Mouse (Mus musculus) limb, embryonic 14.5 days (tissue): ENCODE measurements around the gene D2hgdh. TPM values are rescaled to one million over a fixed set of nuclear protein-coding genes. Genes with fewer than 3 reads are reported as not detected.
A peak's percentile ranks its signal among the peaks of the same experiment; 100 is the strongest.

Experiments used
- ATAC-seq: fragments of 200-750 bp; cut with Nextera tagmentation; 2 replicates; pipeline ENCODE4 v1.8.0; 2017; ENCODE audit warnings: low read depth, moderate number of reproducible peaks, moderate TSS enrichment; ENCODE audit not compliant: low FRiP score
- DNase-seq: peaks from one replicate; pipeline ENCODE4 v3.0.0-alpha.2; 2015; ENCODE audit warnings: low spot score
- H3K27ac ChIP-seq: fragments of 300-500 bp; sonication (generic); replicated peaks from 2 replicates; pipeline ENCODE4 v1.5.1; 2014; ENCODE audit warnings: low read depth, mild to moderate bottlenecking, low read length, moderate library complexity, mixed read lengths
- H3K27me3 ChIP-seq: fragments of 300-500 bp; sonication (generic); 2 replicates; pipeline ENCODE4 v1.6.1; 2014; ENCODE audit warnings: low read length, mixed read lengths; ENCODE audit not compliant: control insufficient read depth, insufficient read depth
- H3K36me3 ChIP-seq: fragments of 300-500 bp; sonication (generic); 2 replicates; pipeline ENCODE4 v1.6.1; 2014; ENCODE audit warnings: mild to moderate bottlenecking, low read length, moderate library complexity, mixed read lengths; ENCODE audit not compliant: control insufficient read depth, insufficient read depth
- H3K4me1 ChIP-seq: fragments of 300-500 bp; sonication (generic); 2 replicates; pipeline ENCODE4 v1.6.1; 2014; ENCODE audit warnings: antibody characterized with exemption, low read length, mixed read lengths; ENCODE audit not compliant: control insufficient read depth, insufficient read depth
- H3K4me2 ChIP-seq: fragments of 300-500 bp; sonication (generic); replicated peaks from 2 replicates; pipeline ENCODE4 v1.6.1; 2014; ENCODE audit warnings: low read depth, mild to moderate bottlenecking, low read length, moderate library complexity; ENCODE audit not compliant: severe bottlenecking
- H3K4me3 ChIP-seq: fragments of 300-500 bp; sonication (generic); replicated peaks from 2 replicates; pipeline ENCODE4 v1.5.1; 2014; ENCODE audit warnings: low read length
- H3K9ac ChIP-seq: fragments of 300-500 bp; sonication (generic); 2 replicates; pipeline ENCODE4 v1.6.1; 2014; ENCODE audit warnings: mild to moderate bottlenecking, low read depth, low read length, moderate library complexity; ENCODE audit not compliant: severe bottlenecking
- H3K9me3 ChIP-seq: fragments of 300-500 bp; sonication (generic); 2 replicates; pipeline ENCODE4 v1.6.1; 2016; ENCODE audit warnings: low read length; ENCODE audit not compliant: control insufficient read depth
- POLR2A ChIP-seq: fragments of 200-500 bp; IDR thresholded peaks from 2 replicates; pipeline ENCODE4 v1.8.0; 2012; ENCODE audit warnings: inconsistent platforms, mild to moderate bottlenecking, moderate library complexity, borderline replicate concordance; ENCODE audit not compliant: insufficient read depth, insufficient read length; ENCODE audit errors: extremely low read depth
- WGBS: fragments of 180-500 bp; shearing (Covaris S2); extraction: QIAGEN DNeasy Blood & Tissue Kit; methylation state at CpG from one replicate; pipeline ENCODE4 v1.1.7; 2014; 5-methylcytosine and 5-hydroxymethylcytosine counted together
- polyA plus RNA-seq, 2 experiments: library from polyadenylated mRNA; depleted of rRNA in 1 of 2; stranded (reverse) in 1 of 2; unstranded in 1 of 2; fragments of >200 nt; fragmentation: Nextera tagmentation in 1 of 2; extraction: Ambion mirVana in 1 of 2; gene quantifications; 2 replicates each; pipeline versions ENCODE4 v1.2.1 to v1.2.3; 2012 to 2014

The D2hgdh gene
- polyA plus RNA-seq, 2 experiments, result 13.2 to 25.1 TPM

- WGBS, result 75% methylated on average over 21 of the region's 21 CpGs
- ATAC-seq, result no peak
Measured at GRCm38 (mm10) chr1:93800670-93801503, 23.8 kb upstream of the D2hgdh start.

GRCm38 (mm10) chr1:93801741-93802238 is 22.9 kb upstream of the D2hgdh start, which contains the start of gene Dtymk:
Gene Dtymk (minus strand): TSS chr1:93801934.
- ATAC-seq (peak; percentile 72), DNase-seq (peak; percentile 96)
- Histone ChIP-seq H3K4me3 (peak within 1 kb of the TSS; percentile 77), H3K4me1 (peaks cover 22% of the 10 kb centered on the region), H3K36me3 (peaks cover 47% of the 10 kb centered on the region), H3K9me3 (no peaks in the 10 kb centered on the region), H3K27ac (peak within 1 kb of the TSS; percentile 84), H3K4me2 (peak within 1 kb of the TSS; percentile 83), H3K9ac (peak within 1 kb of the TSS; percentile 74), H3K27me3 (no peaks in the 10 kb centered on the region)
- 0 out of 2 replicates have a peak, but pooled peaks have one; percentile 74 for TF ChIP-seq POLR2A
- under 1% methylated on average over 42 of the region's 42 CpGs for WGBS

More at GRCm38 (mm10) chr1:93800670-93801503, 23.8 kb upstream of the D2hgdh start:
- Histone ChIP-seq H3K4me3 (peak overlapping the region; percentile 77), H3K4me1 (peaks cover 22% of the 10 kb centered on the region), H3K4me2 (peak overlapping the region; percentile 83), H3K27me3 (no peaks in the 10 kb centered on the region), H3K36me3 (peaks cover 40% of the 10 kb centered on the region), H3K9ac (peak overlapping the region; percentile 74), H3K27ac (peak overlapping the region; percentile 84), H3K9me3 (no peaks in the 10 kb centered on the region)
- no peak for TF ChIP-seq POLR2A
- DNase-seq, result no peak

- Histone ChIP-seq H3K4me2 (peak overlapping the region; percentile 83), H3K4me1 (peaks cover 22% of the 10 kb centered on the region), H3K27me3 (no peaks in the 10 kb centered on the region), H3K27ac (no peak overlapping the region), H3K4me3 (peak overlapping the region; percentile 77; the same call in 1 of the 2 replicates), H3K36me3 (peaks cover 46% of the 10 kb centered on the region), H3K9me3 (no peaks in the 10 kb centered on the region), H3K9ac (no peak overlapping the region)
- TF ChIP-seq POLR2A, result no peak
- ATAC-seq, result no peak
- no peak for DNase-seq
- 85% methylated on average over 5 of the region's 5 CpGs for WGBS
Measured at GRCm38 (mm10) chr1:93802771-93803170, 21.9 kb upstream of the D2hgdh start.

- Histone ChIP-seq H3K9me3 (no peaks in the 10 kb centered on the region), H3K4me1 (peaks cover 22% of the 10 kb centered on the region), H3K27me3 (no peaks in the 10 kb centered on the region), H3K4me2 (peak within 1 kb of the TSS; percentile 83), H3K36me3 (peaks cover 47% of the 10 kb centered on the region), H3K4me3 (peak within 1 kb of the TSS; percentile 76), H3K9ac (peak within 1 kb of the TSS; percentile 86), H3K27ac (peak within 1 kb of the TSS; percentile 93)
- WGBS, result 5% methylated on average over 65 of the region's 94 CpGs
- ATAC-seq (peak; percentile 95), DNase-seq (peak; percentile 95)
- TF ChIP-seq POLR2A, result 0 out of 2 replicates have a peak, but pooled peaks have one; percentile 60
Measured at GRCm38 (mm10) chr1:93803556-93804507, 20.9 kb upstream of the D2hgdh start, which contains the start of gene Ing5. Gene Ing5 (plus strand): TSS chr1:93803965.
